Mouse (Mus musculus) bone marrow macrophage, adult 2 months (primary cell): ENCODE measurements at regions not wholly inside any gene's neighbourhood (a gene's known extent, or its start where the extent isn't known, plus 50 kb on each side); places are given as distances from the start of the nearest gene placed in this dataset.

ENCODE experiments used
- CTCF ChIP-seq: IDR thresholded peaks from 2 replicates; pipeline ENCODE4 v1.5.1; 2012; ENCODE audit warnings: low read depth, mild to moderate bottlenecking, low read length, moderate library complexity
- POLR2A ChIP-seq: IDR thresholded peaks from 2 replicates; pipeline ENCODE4 v1.6.1; 2012; ENCODE audit warnings: mild to moderate bottlenecking, low read depth, low read length, borderline replicate concordance

- TF ChIP-seq CTCF, result no peak
- TF ChIP-seq POLR2A, result no peak
These were observed 144.0 kb upstream of the Cmc1 start for GRCm38 (mm10) chr9:118294011-118294410.
